Mouse (Mus musculus) brown adipose tissue, adult 24 weeks (tissue): ENCODE results near the gene Ccdc146. TPM values are rescaled to one million over a fixed set of nuclear protein-coding genes. Genes with fewer than 3 reads are reported as not detected.

Source experiments
- H3K27ac ChIP-seq: fragments of 200-500 bp; replicated peaks from 2 replicates; pipeline ENCODE4 v1.5.1; 2012; ENCODE audit warnings: low read depth, mild to moderate bottlenecking, low read length
- H3K4me1 ChIP-seq: fragments of 200-500 bp; 2 replicates; pipeline ENCODE4 v1.6.1; 2012; ENCODE audit warnings: low read length, mixed read lengths; ENCODE audit not compliant: control insufficient read depth, insufficient read depth, insufficient read length
- H3K4me3 ChIP-seq: fragments of 200-500 bp; 2 replicates; pipeline ENCODE4 v1.5.1; 2012; ENCODE audit warnings: low read depth, mild to moderate bottlenecking, low read length, moderate library complexity; ENCODE audit not compliant: insufficient read depth
- polyA plus RNA-seq: library from polyadenylated mRNA; stranded (reverse); fragments of >200 nt; gene quantifications from 2 replicates; pipeline ENCODE4 v1.2.4, GENCODE M21; 2012; ENCODE audit not compliant: missing spikeins, insufficient read depth, insufficient read length

The Ccdc146 gene
- not detected in 2 replicates for polyA plus RNA-seq

- H3K27ac ChIP-seq: no peak within 1 kb of the TSS
- H3K4me1 ChIP-seq: no peaks in the 10 kb centered on the region; the same call in 1 of the 2 replicates
- H3K4me3 ChIP-seq: peak within 1 kb of the TSS; percentile 88
Observed at GRCm38 (mm10) chr5:21424614-21425602, at the start of gene Ccdc146, which contains the start of gene Fam185a. Gene Ccdc146 (minus strand): TSS chr5:21424677. Gene Fam185a (plus strand): TSS chr5:21424958.

GRCm38 (mm10) chr5:21468100-21468499, 43.6 kb upstream of the Ccdc146 start:
- Histone ChIP-seq H3K4me3 (no peak overlapping the region), H3K27ac (no peak overlapping the region), H3K4me1 (no peaks in the 10 kb centered on the region)

- H3K4me1 ChIP-seq: no peaks in the 10 kb centered on the region
- no peak overlapping the region for H3K4me3 ChIP-seq
- H3K27ac ChIP-seq: no peak overlapping the region
Observed at GRCm38 (mm10) chr5:21467387-21467786, 42.9 kb upstream of the Ccdc146 start.

GRCm38 (mm10) chr5:21440833-21441530, 16.5 kb upstream of the Ccdc146 start:
- H3K27ac ChIP-seq: no peak overlapping the region
- no peaks in the 10 kb centered on the region for H3K4me1 ChIP-seq
- no peak overlapping the region for H3K4me3 ChIP-seq

GRCm38 (mm10) chr5:21439446-21440110, 15.1 kb upstream of the Ccdc146 start:
- no peak overlapping the region for H3K27ac ChIP-seq
- no peaks in the 10 kb centered on the region for H3K4me1 ChIP-seq
- H3K4me3 ChIP-seq: no peak overlapping the region

GRCm38 (mm10) chr5:21438428-21438827, 14.0 kb upstream of the Ccdc146 start:
- H3K4me3 ChIP-seq: no peak overlapping the region
- no peaks in the 10 kb centered on the region for H3K4me1 ChIP-seq
- H3K27ac ChIP-seq: no peak overlapping the region

GRCm38 (mm10) chr5:21436471-21436975, 12.0 kb upstream of the Ccdc146 start:
- Histone ChIP-seq H3K4me1 (no peaks in the 10 kb centered on the region), H3K27ac (no peak overlapping the region), H3K4me3 (no peak overlapping the region)

GRCm38 (mm10) chr5:21434148-21434929, 9.9 kb upstream of the Ccdc146 start:
- H3K4me3 ChIP-seq: no peak overlapping the region
- no peak overlapping the region for H3K27ac ChIP-seq
- no peaks in the 10 kb centered on the region for H3K4me1 ChIP-seq

- Histone ChIP-seq H3K4me3 (no peak overlapping the region), H3K27ac (no peak overlapping the region), H3K4me1 (no peaks in the 10 kb centered on the region; the same call in 1 of the 2 replicates)
Observed at GRCm38 (mm10) chr5:21426666-21427065, 2.2 kb upstream of the Ccdc146 start.

GRCm38 (mm10) chr5:21420609-21421008, 3.9 kb downstream of the Ccdc146 start:
- no peak overlapping the region for H3K27ac ChIP-seq
- H3K4me1 ChIP-seq: no peaks in the 10 kb centered on the region
- no peak overlapping the region for H3K4me3 ChIP-seq

GRCm38 (mm10) chr5:21418613-21419012, 5.9 kb downstream of the Ccdc146 start:
- Histone ChIP-seq H3K4me1 (no peaks in the 10 kb centered on the region), H3K27ac (no peak overlapping the region), H3K4me3 (no peak overlapping the region)

GRCm38 (mm10) chr5:21414116-21414820, 10.2 kb downstream of the Ccdc146 start:
- Histone ChIP-seq H3K4me3 (no peak overlapping the region), H3K4me1 (no peaks in the 10 kb centered on the region), H3K27ac (no peak overlapping the region)

GRCm38 (mm10) chr5:21413322-21413721, 11.2 kb downstream of the Ccdc146 start:
- Histone ChIP-seq H3K27ac (no peak overlapping the region), H3K4me3 (no peak overlapping the region), H3K4me1 (no peaks in the 10 kb centered on the region)

GRCm38 (mm10) chr5:21412056-21412455, 12.4 kb downstream of the Ccdc146 start:
- no peaks in the 10 kb centered on the region for H3K4me1 ChIP-seq

More at GRCm38 (mm10) chr5:21412056-21412455, 12.4 kb downstream of the Ccdc146 start:
- Histone ChIP-seq H3K27ac (no peak overlapping the region; the same call in 1 of the 2 replicates), H3K4me3 (no peak overlapping the region)
